Comparison of ENCODE assay signal across 9 mouse cellular contexts in the genomic region with DNA sequence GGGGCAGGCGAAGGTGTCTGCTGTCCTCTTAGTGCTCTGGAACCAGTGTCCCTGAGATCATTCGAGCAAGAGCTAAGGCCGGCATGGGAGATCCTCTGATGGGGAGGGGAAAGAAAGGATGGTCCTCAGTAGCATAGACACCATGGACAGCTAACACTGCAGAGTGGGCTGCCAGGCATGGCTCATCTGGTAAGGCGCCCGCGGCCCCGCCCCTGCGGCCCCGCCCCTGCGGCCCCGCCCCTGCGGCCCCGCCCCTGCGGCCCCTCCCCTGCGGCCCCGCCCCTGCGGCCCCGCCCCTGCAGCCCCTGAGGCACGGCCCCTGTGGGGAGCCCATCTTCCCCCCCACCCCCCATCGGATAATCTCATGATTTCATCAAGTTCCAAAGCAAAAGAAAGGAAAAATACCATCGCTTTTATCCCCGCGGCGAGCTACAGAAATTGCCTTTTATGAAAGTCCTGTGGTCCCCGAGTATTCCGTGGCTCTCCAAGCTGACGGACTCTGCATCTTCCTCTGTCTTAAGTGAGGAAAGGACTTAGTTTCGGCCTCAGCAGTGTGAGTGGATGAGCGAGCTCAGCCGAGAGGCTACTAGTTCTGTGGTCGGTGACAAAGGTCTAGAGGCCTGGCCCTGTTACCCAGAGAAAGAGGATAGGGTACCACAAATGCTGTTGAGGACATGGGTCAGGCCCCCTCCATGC. TPM values are rescaled to one million over a fixed set of nuclear protein-coding genes. Genes with fewer than 3 reads are reported as not detected.
DNase-seq lines count a peak whose midpoint lies in the region; ATAC-seq lines count a peak whose summit lies in the region.
"Had no signal": no experiment of that assay in that cellular context is flagged by ENCODE, and none has a peak within 500 bp of the region (broad histone marks: within the 10 kb centered on the region; RNA-seq: fewer than 3 reads in every experiment).

No protein-coding gene starts in this region.

- no peaks in the 10 kb centered on the region for H3K36me3 ChIP-seq in heart, embryonic 13.5 days
- H3K36me3 ChIP-seq in hindbrain, embryonic 13.5 days = no peaks in the 10 kb centered on the region
- no peaks in the 10 kb centered on the region for H3K36me3 ChIP-seq in midbrain, embryonic 13.5 days

- 11% methylated on average over 15 of the region's 31 CpGs for WGBS in heart, embryonic 13.5 days
- 6% methylated on average over 31 of the region's 31 CpGs for WGBS in hindbrain, embryonic 13.5 days
- 2% methylated on average over 27 of the region's 31 CpGs for WGBS in midbrain, embryonic 13.5 days

- ATAC-seq in heart, embryonic 13.5 days (ENCODE audit: extremely low read depth, insufficient number of reproducible peaks, low FRiP score, low TSS enrichment) = no peak
- 0 out of 2 replicates have a peak, but pooled peaks have one; percentile 39 for ATAC-seq in hindbrain, embryonic 13.5 days (ENCODE audit: low FRiP score)
- ATAC-seq in midbrain, embryonic 13.5 days = no peak

- H3K4me3 ChIP-seq in heart, embryonic 13.5 days = peak overlapping the region; percentile 41
- H3K4me3 ChIP-seq in hindbrain, embryonic 13.5 days = 0 out of 2 replicates have a peak overlapping the region, but pooled peaks have one; percentile 3
- H3K4me3 ChIP-seq in midbrain, embryonic 13.5 days (replicated peaks) = no peak overlapping the region; the same call in 1 of the 2 replicates

- H3K4me2 ChIP-seq in heart, embryonic 13.5 days = peak overlapping the region; percentile 65
- H3K4me2 ChIP-seq in hindbrain, embryonic 13.5 days = peak overlapping the region; percentile 43
- peak overlapping the region; percentile 45 for H3K4me2 ChIP-seq in midbrain, embryonic 13.5 days (replicated peaks)

- intact Hi-C loops in heart, postnatal 25 days (cut with DNase I) = no loop called here

- H3K9ac ChIP-seq in heart, embryonic 13.5 days = no peak overlapping the region
- no peak overlapping the region for H3K9ac ChIP-seq in hindbrain, embryonic 13.5 days
- peak overlapping the region; percentile 40; the same call in 1 of the 2 replicates for H3K9ac ChIP-seq in midbrain, embryonic 13.5 days (replicated peaks)
- H3K9ac ChIP-seq: liver, embryonic 14.5 days had no signal

- H3K4me1 ChIP-seq in heart, embryonic 13.5 days = peaks cover 9% of the 10 kb centered on the region
- H3K4me1 ChIP-seq in hindbrain, embryonic 13.5 days (replicated peaks) = peaks cover 58% of the 10 kb centered on the region
- peaks cover 48% of the 10 kb centered on the region for H3K4me1 ChIP-seq in midbrain, embryonic 13.5 days (replicated peaks)

- no peak for DNase-seq in heart, postnatal 25 days (ENCODE audit: low spot score)
- peak; percentile 44 for DNase-seq in embryo, embryonic 11 days
- DNase-seq in cerebellum, postnatal 14 days = no peak
- DNase-seq in cerebellum, adult 11-12 months = no peak
- no peak for DNase-seq in urinary bladder, postnatal 25 days (ENCODE audit: low spot score)

- H3K27me3 ChIP-seq in heart, embryonic 13.5 days (replicated peaks) = peaks cover 17% of the 10 kb centered on the region; the same call in 1 of the 2 replicates
- 0 out of 2 replicates have a peak, but pooled peaks cover 5% of the 10 kb centered on the region for H3K27me3 ChIP-seq in hindbrain, embryonic 13.5 days
- H3K27me3 ChIP-seq in midbrain, embryonic 13.5 days = peaks cover 2% of the 10 kb centered on the region; the same call in 1 of the 2 replicates

- no peak overlapping the region for H3K27ac ChIP-seq in heart, embryonic 13.5 days (replicated peaks)
- peak overlapping the region; percentile 35; the same call in 1 of the 2 replicates for H3K27ac ChIP-seq in hindbrain, embryonic 13.5 days
- peak overlapping the region; percentile 56 for H3K27ac ChIP-seq in midbrain, embryonic 13.5 days
- H3K27ac ChIP-seq: liver, embryonic 14.5 days had no signal

- no peaks in the 10 kb centered on the region for H3K9me3 ChIP-seq in heart, embryonic 13.5 days
- no peaks in the 10 kb centered on the region for H3K9me3 ChIP-seq in hindbrain, embryonic 13.5 days
- H3K9me3 ChIP-seq in midbrain, embryonic 13.5 days = no peaks in the 10 kb centered on the region

RNA-seq across cellular contexts. Expression of a gene that starts 31.9 kb away (rescaled TPM):
- not detected in 2 replicates for polyA plus RNA-seq in heart, embryonic 13.5 days (2015; fragmentation: Nextera tagmentation; extraction: Ambion mirVana)
- total RNA-seq in heart, postnatal 25 days (2021) = not detected
- not detected in 2 replicates for polyA plus RNA-seq in hindbrain, embryonic 13.5 days (2015; fragmentation: Nextera tagmentation; extraction: Ambion mirVana)
- not detected in 2 replicates for polyA plus RNA-seq in midbrain, embryonic 13.5 days (2015; fragmentation: Nextera tagmentation; extraction: Ambion mirVana)
- polyA plus RNA-seq: liver, embryonic 14.5 days had no signal
